Mouse (Mus musculus) induced T-regulatory cell, adult 2 months (primary cell): ENCODE results near the gene Apex2.
"Not testable (repeated sequence)": the region's sequence is repeated elsewhere in the genome, so short reads cannot be mapped to it uniquely, and the experiment has no call there.

Source experiments
- DNase-seq: peaks from one replicate; pipeline ENCODE4 v3.0.0-alpha.2; 2012; ENCODE audit warnings: low read depth

Gene Apex2

DNA sequence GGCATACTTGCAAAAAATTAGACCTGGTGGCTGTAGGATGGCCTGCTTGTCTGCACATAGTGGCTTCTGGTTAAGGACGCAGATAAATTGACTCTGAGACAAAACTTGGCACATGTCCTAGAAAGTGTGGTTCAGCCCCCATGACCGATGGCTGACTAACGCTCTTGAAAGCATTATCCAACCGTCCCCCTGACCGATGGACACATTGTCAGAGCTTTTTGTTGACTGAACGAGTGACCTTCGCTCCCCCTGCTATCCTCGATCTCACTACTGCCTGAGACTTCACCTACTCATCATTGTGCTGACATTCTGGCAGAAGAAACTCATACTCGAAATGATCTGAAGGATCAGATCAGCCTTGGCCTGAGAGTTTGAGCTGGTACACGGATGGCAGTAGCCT is 101.9 kb downstream of the Apex2 start:
- not testable (repeated sequence) for DNase-seq

DNA sequence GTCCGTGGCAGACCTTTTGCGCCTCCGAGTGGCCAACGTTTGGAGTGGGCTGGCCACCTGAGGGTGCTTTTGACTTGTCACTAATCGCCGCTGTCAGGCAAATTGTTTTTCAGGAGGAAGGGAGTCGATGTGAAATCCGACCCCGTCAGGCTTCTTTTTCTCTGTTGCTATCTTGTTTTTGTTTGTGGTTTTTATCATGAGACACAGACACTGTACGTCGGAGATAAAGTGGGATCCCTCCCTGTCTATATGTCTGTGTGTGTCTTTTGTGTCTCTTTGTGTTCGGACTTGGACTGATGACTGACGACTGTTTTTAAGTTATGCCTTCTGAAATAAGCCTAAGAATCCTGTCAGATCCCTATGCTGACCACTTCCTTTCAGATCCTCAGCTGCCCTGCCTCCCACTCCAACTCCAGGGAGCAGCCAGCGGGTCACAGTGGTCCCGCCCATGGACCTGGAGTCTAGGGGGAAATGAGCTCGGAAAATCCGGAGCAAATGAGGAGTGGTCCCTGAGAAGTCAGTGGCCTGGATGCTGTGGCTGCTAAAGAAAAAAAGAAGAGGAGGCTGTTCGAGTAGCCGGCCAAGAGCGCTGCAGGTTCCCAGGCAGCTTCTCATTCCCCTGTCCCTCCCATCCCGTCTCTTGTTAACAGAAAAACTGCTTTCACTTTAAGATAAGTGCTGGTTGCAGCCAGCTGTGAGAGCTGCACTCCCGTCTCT is 103.2 kb downstream of the Apex2 start:
- not testable (repeated sequence) for DNase-seq

DNA sequence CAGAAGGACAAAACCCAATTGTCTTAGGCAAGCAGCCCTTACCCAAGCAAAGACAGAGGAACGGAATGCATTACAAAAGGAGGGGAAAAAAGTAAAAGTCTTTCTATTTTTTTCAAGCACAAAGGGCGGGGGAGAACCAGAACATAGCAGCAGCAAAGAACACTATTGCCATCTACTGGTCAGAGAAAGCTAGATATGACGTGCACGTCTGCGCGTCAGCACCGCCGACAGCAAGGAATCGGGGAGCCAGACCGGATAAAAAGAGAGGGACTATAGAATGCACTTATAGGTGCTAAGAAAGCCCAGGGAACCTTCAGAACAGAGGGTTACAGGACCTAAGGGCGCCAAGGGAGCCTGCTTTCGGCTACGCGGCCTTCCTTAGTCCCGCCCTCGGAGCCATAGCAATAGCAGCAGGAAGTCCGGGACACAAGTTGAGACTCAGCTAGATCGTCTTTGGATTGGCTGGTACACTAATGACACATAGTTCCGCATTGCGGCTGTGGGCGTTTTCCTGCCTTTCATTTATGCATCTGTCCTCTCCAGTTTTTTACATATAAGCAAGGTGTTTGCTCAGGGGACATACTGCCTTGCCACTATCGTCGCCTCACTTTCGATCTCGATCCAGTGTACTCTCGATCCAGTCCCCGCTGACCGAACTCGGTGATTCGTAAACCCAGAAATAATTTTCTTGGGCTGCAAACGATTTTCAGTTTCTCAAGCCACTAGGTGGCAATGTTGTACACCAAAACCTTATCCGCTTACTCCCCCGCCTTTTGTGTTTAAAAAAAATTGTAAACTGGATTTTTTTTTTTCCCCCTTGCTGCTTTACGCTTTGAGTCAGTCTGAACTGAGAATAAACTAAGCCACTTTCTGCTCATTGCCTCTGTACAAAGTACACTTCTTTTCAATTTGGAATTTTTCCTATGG is 111.6 kb downstream of the Apex2 start:
- DNase-seq = peak; percentile 91

DNA sequence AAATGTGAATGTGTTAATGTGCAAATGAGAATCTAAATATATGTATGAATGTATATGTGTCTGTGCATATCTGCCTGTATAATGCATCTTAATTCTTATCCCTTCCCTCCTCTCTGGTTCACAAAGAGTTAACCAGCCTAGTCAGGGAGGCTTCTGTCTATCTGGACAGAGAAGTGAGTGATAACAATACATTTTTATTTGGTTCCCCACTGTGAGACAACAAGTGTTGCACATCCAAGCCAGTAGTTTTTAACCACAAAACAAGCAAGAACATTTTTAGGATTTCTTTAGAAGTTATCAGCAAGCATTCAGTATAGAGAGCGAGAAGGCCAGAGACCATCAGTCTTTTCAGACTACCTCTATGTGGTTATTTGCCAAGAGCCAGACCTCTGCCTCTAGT is 118.3 kb downstream of the Apex2 start:
- DNase-seq = no peak
